Mouse (Mus musculus): ENCODE measurements at regions not wholly inside any gene's neighbourhood (a gene's known extent, or its start where the extent isn't known, plus 50 kb on each side); places are given as distances from the start of the nearest gene placed in this dataset.

GRCm38 (mm10) chr14:87297160-87297559 lies 119.3 kb upstream of the Tdrd3 start:
- H3K36me3 ChIP-seq, result no peaks in the 10 kb centered on the region
- ATAC-seq (ENCODE audit: insufficient number of reproducible peaks, insufficient read depth, low FRiP score, low TSS enrichment), result no peak
- no peak overlapping the region for H3K27ac ChIP-seq
- WGBS, result 38% methylated on average over 5 of the region's 5 CpGs
- no peaks in the 10 kb centered on the region for H3K4me1 ChIP-seq
- H3K27me3 ChIP-seq, result no peaks in the 10 kb centered on the region
- H3K9me3 ChIP-seq, result no peaks in the 10 kb centered on the region
- no peak overlapping the region for H3K4me2 ChIP-seq (replicated peaks)
- H3K9ac ChIP-seq, result no peak overlapping the region
- H3K4me3 ChIP-seq, result no peak overlapping the region

- Histone ChIP-seq H3K27ac (no peak overlapping the region), H3K36me3 (no peaks in the 10 kb centered on the region), H3K27me3 (no peaks in the 10 kb centered on the region), H3K4me1 (peaks cover 2% of the 10 kb centered on the region; the same call in 1 of the 2 replicates), H3K4me3 (no peak overlapping the region), H3K4me2 (replicated peaks) (no peak overlapping the region), H3K9ac (no peak overlapping the region), H3K9me3 (no peaks in the 10 kb centered on the region)
- peak; percentile 49; the same call in 1 of the 2 replicates for ATAC-seq (ENCODE audit: insufficient number of reproducible peaks, insufficient read depth, low FRiP score, low TSS enrichment)
- 74% methylated on average over 4 of the region's 4 CpGs for WGBS
These were observed 115.6 kb upstream of the Tdrd3 start for GRCm38 (mm10) chr14:87300838-87301237.

- Histone ChIP-seq H3K4me2 (replicated peaks) (no peak overlapping the region), H3K27me3 (no peaks in the 10 kb centered on the region), H3K4me3 (no peak overlapping the region), H3K27ac (no peak overlapping the region), H3K36me3 (no peaks in the 10 kb centered on the region), H3K9me3 (no peaks in the 10 kb centered on the region), H3K9ac (no peak overlapping the region), H3K4me1 (peaks cover 2% of the 10 kb centered on the region; the same call in 1 of the 2 replicates)
- WGBS, result 81% methylated on average over 5 of the region's 5 CpGs
- ATAC-seq (ENCODE audit: insufficient number of reproducible peaks, insufficient read depth, low FRiP score, low TSS enrichment), result no peak
These were observed 114.9 kb upstream of the Tdrd3 start for GRCm38 (mm10) chr14:87301564-87301963.

GRCm38 (mm10) chr14:87305481-87305880 lies 111.0 kb upstream of the Tdrd3 start:
- H3K4me2 ChIP-seq (replicated peaks), result no peak overlapping the region
- 87% methylated on average over 2 of the region's 2 CpGs for WGBS
- H3K9ac ChIP-seq, result no peak overlapping the region
- H3K27ac ChIP-seq, result no peak overlapping the region
- no peaks in the 10 kb centered on the region for H3K9me3 ChIP-seq
- ATAC-seq (ENCODE audit: insufficient number of reproducible peaks, insufficient read depth, low FRiP score, low TSS enrichment), result no peak
- H3K36me3 ChIP-seq, result no peaks in the 10 kb centered on the region
- peaks cover 2% of the 10 kb centered on the region; the same call in 1 of the 2 replicates for H3K4me1 ChIP-seq
- no peaks in the 10 kb centered on the region for H3K27me3 ChIP-seq
- H3K4me3 ChIP-seq, result no peak overlapping the region

GRCm38 (mm10) chr14:87306011-87306410 lies 110.4 kb upstream of the Tdrd3 start:
- no peaks in the 10 kb centered on the region for H3K9me3 ChIP-seq
- H3K4me2 ChIP-seq (replicated peaks), result no peak overlapping the region
- H3K27ac ChIP-seq, result no peak overlapping the region
- H3K9ac ChIP-seq, result no peak overlapping the region
- no peaks in the 10 kb centered on the region for H3K36me3 ChIP-seq
- H3K27me3 ChIP-seq, result no peaks in the 10 kb centered on the region
- no peak overlapping the region for H3K4me3 ChIP-seq
- 31% methylated on average over 7 of the region's 7 CpGs for WGBS
- 0 out of 2 replicates have a peak, but pooled peaks have one; percentile 69 for ATAC-seq (ENCODE audit: insufficient number of reproducible peaks, insufficient read depth, low FRiP score, low TSS enrichment)
- H3K4me1 ChIP-seq, result peaks cover 2% of the 10 kb centered on the region; the same call in 1 of the 2 replicates

- no peaks in the 10 kb centered on the region for H3K9me3 ChIP-seq
- no peak overlapping the region for H3K4me2 ChIP-seq (replicated peaks)
- H3K27ac ChIP-seq, result no peak overlapping the region
- no peaks in the 10 kb centered on the region for H3K36me3 ChIP-seq
- WGBS, result 83% methylated on average over 7 of the region's 7 CpGs
- peaks cover 2% of the 10 kb centered on the region; the same call in 1 of the 2 replicates for H3K4me1 ChIP-seq
- H3K9ac ChIP-seq, result no peak overlapping the region
- H3K4me3 ChIP-seq, result no peak overlapping the region
- ATAC-seq (ENCODE audit: insufficient number of reproducible peaks, insufficient read depth, low FRiP score, low TSS enrichment), result 0 out of 2 replicates have a peak, but pooled peaks have one; percentile 35
- H3K27me3 ChIP-seq, result no peaks in the 10 kb centered on the region
These were observed 108.4 kb upstream of the Tdrd3 start for GRCm38 (mm10) chr14:87308016-87308415.

GRCm38 (mm10) chr14:87312318-87312717 lies 104.1 kb upstream of the Tdrd3 start:
- Histone ChIP-seq H3K4me2 (replicated peaks) (no peak overlapping the region), H3K4me3 (no peak overlapping the region), H3K27ac (no peak overlapping the region), H3K36me3 (no peaks in the 10 kb centered on the region), H3K4me1 (no peaks in the 10 kb centered on the region), H3K27me3 (no peaks in the 10 kb centered on the region), H3K9me3 (no peaks in the 10 kb centered on the region), H3K9ac (no peak overlapping the region)
- WGBS, result 91% methylated on average over 5 of the region's 5 CpGs
- no peak for ATAC-seq (ENCODE audit: insufficient number of reproducible peaks, insufficient read depth, low FRiP score, low TSS enrichment)

- ATAC-seq (ENCODE audit: insufficient number of reproducible peaks, insufficient read depth, low FRiP score, low TSS enrichment), result no peak
- H3K27me3 ChIP-seq, result no peaks in the 10 kb centered on the region
- no peaks in the 10 kb centered on the region for H3K36me3 ChIP-seq
- H3K27ac ChIP-seq, result no peak overlapping the region
- H3K9ac ChIP-seq, result no peak overlapping the region
- WGBS, result 24% methylated on average over 6 of the region's 6 CpGs
- no peaks in the 10 kb centered on the region for H3K9me3 ChIP-seq
- no peaks in the 10 kb centered on the region for H3K4me1 ChIP-seq
- H3K4me3 ChIP-seq, result no peak overlapping the region
- no peak overlapping the region for H3K4me2 ChIP-seq (replicated peaks)
These were observed 101.3 kb upstream of the Tdrd3 start for GRCm38 (mm10) chr14:87314999-87315732.

- no peak overlapping the region for H3K9ac ChIP-seq
- 36% methylated on average over 1 of the region's 1 CpGs for WGBS
- H3K4me3 ChIP-seq, result no peak overlapping the region
- H3K36me3 ChIP-seq, result no peaks in the 10 kb centered on the region
- no peak for ATAC-seq (ENCODE audit: insufficient number of reproducible peaks, insufficient read depth, low FRiP score, low TSS enrichment)
- no peak overlapping the region for H3K4me2 ChIP-seq (replicated peaks)
- no peaks in the 10 kb centered on the region for H3K27me3 ChIP-seq
- no peak overlapping the region for H3K27ac ChIP-seq
- no peaks in the 10 kb centered on the region for H3K9me3 ChIP-seq
- no peaks in the 10 kb centered on the region for H3K4me1 ChIP-seq
These were observed 88.6 kb upstream of the Tdrd3 start for GRCm38 (mm10) chr14:87327841-87328240.

GRCm38 (mm10) chr14:87337950-87338526 lies 78.4 kb upstream of the Tdrd3 start:
- no peaks in the 10 kb centered on the region for H3K4me1 ChIP-seq
- WGBS, result 82% methylated on average over 8 of the region's 8 CpGs
- H3K36me3 ChIP-seq, result no peaks in the 10 kb centered on the region
- H3K27me3 ChIP-seq, result no peaks in the 10 kb centered on the region
- H3K4me3 ChIP-seq, result no peak overlapping the region
- no peaks in the 10 kb centered on the region for H3K9me3 ChIP-seq
- no peak for ATAC-seq (ENCODE audit: insufficient number of reproducible peaks, insufficient read depth, low FRiP score, low TSS enrichment)
- no peak overlapping the region for H3K4me2 ChIP-seq (replicated peaks)
- no peak overlapping the region for H3K27ac ChIP-seq
- no peak overlapping the region for H3K9ac ChIP-seq

GRCm38 (mm10) chr14:87344540-87344939 lies 71.9 kb upstream of the Tdrd3 start:
- no peaks in the 10 kb centered on the region for H3K36me3 ChIP-seq
- no peaks in the 10 kb centered on the region for H3K4me1 ChIP-seq
- no peaks in the 10 kb centered on the region for H3K9me3 ChIP-seq
- no peak overlapping the region for H3K9ac ChIP-seq
- no peaks in the 10 kb centered on the region for H3K27me3 ChIP-seq
- no peak for ATAC-seq (ENCODE audit: insufficient number of reproducible peaks, insufficient read depth, low FRiP score, low TSS enrichment)
- no peak overlapping the region for H3K4me3 ChIP-seq
- 89% methylated on average over 1 of the region's 1 CpGs for WGBS
- no peak overlapping the region for H3K4me2 ChIP-seq (replicated peaks)
- H3K27ac ChIP-seq, result no peak overlapping the region

- Histone ChIP-seq H3K4me1 (no peaks in the 10 kb centered on the region), H3K36me3 (no peaks in the 10 kb centered on the region), H3K4me2 (replicated peaks) (no peak overlapping the region), H3K27me3 (no peaks in the 10 kb centered on the region), H3K9me3 (no peaks in the 10 kb centered on the region), H3K9ac (no peak overlapping the region), H3K4me3 (no peak overlapping the region), H3K27ac (no peak overlapping the region)
- ATAC-seq (ENCODE audit: insufficient number of reproducible peaks, insufficient read depth, low FRiP score, low TSS enrichment), result peak; percentile 83
- 90% methylated on average over 3 of the region's 3 CpGs for WGBS
These were observed 69.6 kb upstream of the Tdrd3 start for GRCm38 (mm10) chr14:87346812-87347211.

Measured in embryonic facial prominence, embryonic 12.5 days (tissue).